Mouse (Mus musculus) stomach, postnatal 0 days (tissue): ENCODE data around the gene Tada1.

ENCODE experiments used
- CTCF ChIP-seq: IDR thresholded peaks from 2 replicates; pipeline ENCODE4 v1.5.1; 2016; ENCODE audit warnings: antibody characterized with exemption, low read depth, mild to moderate bottlenecking, moderate library complexity
- EP300 ChIP-seq: optimal IDR thresholded peaks from 2 replicates; pipeline ENCODE3; 2016; ENCODE audit warnings: antibody characterized with exemption

- peak; percentile 92 for TF ChIP-seq CTCF
- TF ChIP-seq EP300 = no peak
Observed at GRCm38 (mm10) chr1:166360157-166360855, 18.6 kb upstream of the Tada1 start.
